21 mouse cellular contexts compared by ENCODE assay signal in the genomic region with DNA sequence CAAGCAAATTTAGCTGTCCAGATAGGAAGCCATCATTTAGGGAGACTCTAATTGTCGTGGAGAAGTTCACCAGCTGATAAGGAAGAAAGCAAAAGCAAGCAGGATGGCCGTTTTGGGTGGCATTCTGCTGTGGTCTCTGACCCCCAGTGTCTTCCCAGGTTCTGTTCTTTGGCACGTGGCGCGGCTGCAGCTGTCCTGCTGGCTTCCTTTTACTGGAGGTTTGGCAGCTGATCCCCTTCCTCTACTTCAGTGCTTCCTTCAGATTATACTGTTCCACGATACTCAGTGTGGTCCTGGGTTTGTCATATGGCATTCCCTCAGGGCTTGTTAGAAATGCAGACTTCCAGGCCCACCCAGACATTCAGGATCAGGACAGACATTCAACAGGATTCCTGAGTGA.
DNase-seq lines count a peak whose midpoint lies in the region.
"Had no signal": no experiment of that assay in that cellular context is flagged by ENCODE, and none has a peak within 500 bp of the region (broad histone marks: within the 10 kb centered on the region; RNA-seq: fewer than 3 reads in every experiment).

No protein-coding gene starts in this region.

- no peaks in the 10 kb centered on the region for H3K9me3 ChIP-seq in heart, embryonic 10.5 days
- H3K9me3 ChIP-seq: forebrain, embryonic 10.5 days; megakaryocyte, embryonic 14.5 days; midbrain, embryonic 13.5 days; neural tube, embryonic 13.5 days; stomach, embryonic 15.5 days had no signal

- H3K36me3 ChIP-seq in heart, embryonic 10.5 days, result no peaks in the 10 kb centered on the region
- H3K36me3 ChIP-seq: forebrain, embryonic 10.5 days; midbrain, embryonic 13.5 days; neural tube, embryonic 13.5 days; stomach, embryonic 15.5 days had no signal

- peak; percentile 15 to 28 for DNase-seq in cerebellum, postnatal 14 days
- DNase-seq in cerebellum, postnatal 25 days, result no peak
- DNase-seq in heart, postnatal 36 days, result peak; percentile 21 to 36
- DNase-seq in heart, embryonic 10.5 days (ENCODE audit: low spot score), result no peak
- DNase-seq in lung, postnatal 10 days, result peak; percentile 11
- DNase-seq in lung, adult 18-20 months, result no peak
- DNase-seq in gastrocnemius, postnatal 14 days, result peak; percentile 37
- DNase-seq in right cerebral cortex, postnatal 25 days, result no peak
- DNase-seq: adrenal gland, postnatal 25 days; cerebellum, adult 9-10 months; forebrain, postnatal 0 days; kidney, adult 9 months; retina, postnatal 1 day; right cerebral cortex, postnatal 4 days; thymus, adult 2 months; thymus, postnatal 4 days had no signal

- no peak overlapping the region for H3K4me3 ChIP-seq in heart, embryonic 10.5 days
- H3K4me3 ChIP-seq: forebrain, embryonic 10.5 days; megakaryocyte, embryonic 14.5 days; midbrain, embryonic 13.5 days; neural tube, embryonic 13.5 days; stomach, embryonic 15.5 days had no signal

- intact Hi-C loops in heart, postnatal 36 days (cut with DNase I), result no loop called here
- intact Hi-C loops in gastrocnemius, postnatal 14 days (cut with DNase I; ENCODE audit: low total_unique reads), result no loop called here

- H3K4me1 ChIP-seq in heart, embryonic 10.5 days, result peaks cover 5% of the 10 kb centered on the region; the same call in 1 of the 2 replicates
- H3K4me1 ChIP-seq: forebrain, embryonic 10.5 days; megakaryocyte, embryonic 14.5 days; midbrain, embryonic 13.5 days; neural tube, embryonic 13.5 days; stomach, embryonic 15.5 days had no signal

- H3K27me3 ChIP-seq in heart, embryonic 10.5 days (ENCODE audit: insufficient read depth, poor library complexity, severe bottlenecking), result no peaks in the 10 kb centered on the region
- H3K27me3 ChIP-seq: megakaryocyte, embryonic 14.5 days; midbrain, embryonic 13.5 days; neural tube, embryonic 13.5 days; stomach, embryonic 15.5 days had no signal

- WGBS in heart, embryonic 10.5 days, result 61% methylated on average over 6 of the region's 6 CpGs

- H3K27ac ChIP-seq in heart, embryonic 10.5 days, result no peak overlapping the region
- H3K27ac ChIP-seq: forebrain, embryonic 10.5 days; midbrain, embryonic 13.5 days; neural tube, embryonic 13.5 days; stomach, embryonic 15.5 days had no signal

Comparison
In these comparisons a context has a peak if more than half of its experiments do, and no peak if none do; other contexts are left out.
1. DNase-seq: peak in cerebellum, postnatal 14 days (2 of 2), heart, postnatal 36 days (2 of 2), lung, postnatal 10 days (single experiment) and gastrocnemius, postnatal 14 days (single experiment); none in cerebellum, postnatal 25 days (0 of 2), heart, embryonic 10.5 days (single experiment), lung, adult 18-20 months (0 of 2) and right cerebral cortex, postnatal 25 days (single experiment).